Mouse (Mus musculus) hindbrain, postnatal 0 days (tissue): ENCODE measurements around the gene Usp10. TPM values are rescaled to one million over a fixed set of nuclear protein-coding genes. Genes with fewer than 3 reads are reported as not detected.

ENCODE experiments used
- ATAC-seq: fragments of 200-750 bp; cut with Nextera tagmentation; 2 replicates; pipeline ENCODE4 v1.8.0; 2017; ENCODE audit warnings: mild to moderate bottlenecking, moderate TSS enrichment, moderate library complexity
- DNase-seq: peaks from one replicate; pipeline ENCODE4 v3.0.0-alpha.2; 2015; ENCODE audit warnings: low spot score
- H3K27ac ChIP-seq: fragments of 300-500 bp; sonication (generic); 2 replicates; pipeline ENCODE4 v1.5.1; 2014; ENCODE audit warnings: mild to moderate bottlenecking
- H3K27me3 ChIP-seq: fragments of 300-500 bp; sonication (generic); 2 replicates; pipeline ENCODE4 v1.6.1; 2014; ENCODE audit warnings: low read length, mixed read lengths; ENCODE audit not compliant: insufficient read depth
- H3K36me3 ChIP-seq: fragments of 300-500 bp; sonication (generic); 2 replicates; pipeline ENCODE4 v1.6.1; 2014; ENCODE audit warnings: low read length, mixed read lengths; ENCODE audit not compliant: insufficient read depth
- H3K4me1 ChIP-seq: fragments of 300-500 bp; sonication (generic); 2 replicates; pipeline ENCODE4 v1.6.1; 2014; ENCODE audit warnings: antibody characterized with exemption, low read length, mixed read lengths; ENCODE audit not compliant: insufficient read depth
- H3K4me2 ChIP-seq: fragments of 300-500 bp; sonication (generic); 2 replicates; pipeline ENCODE4 v1.6.1; 2014; ENCODE audit warnings: low read depth, mild to moderate bottlenecking, low read length, moderate library complexity, mixed read lengths
- H3K4me3 ChIP-seq: fragments of 300-500 bp; sonication (generic); 2 replicates; pipeline ENCODE4 v1.5.1; 2014; ENCODE audit warnings: low read length
- H3K9ac ChIP-seq: fragments of 300-500 bp; sonication (generic); replicated peaks from 2 replicates; pipeline ENCODE4 v1.6.1; 2014; ENCODE audit warnings: mild to moderate bottlenecking, low read length, moderate library complexity, mixed read lengths
- H3K9me3 ChIP-seq: fragments of 300-500 bp; sonication (generic); 2 replicates; pipeline ENCODE4 v1.6.1; 2016; ENCODE audit warnings: low read length, mixed read lengths
- CTCF ChIP-seq: IDR thresholded peaks from 2 replicates; pipeline ENCODE4 v1.5.1; 2016; ENCODE audit warnings: antibody characterized with exemption, control low read depth, low read depth
- WGBS: fragments of 180-500 bp; shearing (Covaris S2); extraction: QIAGEN DNeasy Blood & Tissue Kit; methylation state at CpG from one replicate; pipeline ENCODE4 v1.1.7; 2014; 5-methylcytosine and 5-hydroxymethylcytosine counted together
- polyA plus RNA-seq: library from polyadenylated mRNA; unstranded; fragments of >200 nt; fragmentation: Nextera tagmentation; extraction: Ambion mirVana; gene quantifications from 2 replicates; pipeline ENCODE4 v1.2.1, GENCODE M21; 2015
- total RNA-seq: library from RNA; depleted of rRNA; stranded (reverse); fragments of >200 nt; gene quantifications from 2 replicates; pipeline ENCODE4 v1.2.3, GENCODE M21; 2014

The Usp10 gene
- total and polyA plus RNA-seq, 2 experiments from 2014 or later = 91.1 to 94.2 TPM

GRCm38 (mm10) chr8:119938481-119938880 is 28.3 kb downstream of the Usp10 start:
- Histone ChIP-seq H3K36me3 (peaks cover 23% of the 10 kb centered on the region), H3K4me2 (no peak overlapping the region), H3K27ac (no peak overlapping the region), H3K9me3 (no peaks in the 10 kb centered on the region), H3K27me3 (no peaks in the 10 kb centered on the region), H3K4me3 (no peak overlapping the region), H3K9ac (no peak overlapping the region), H3K4me1 (no peaks in the 10 kb centered on the region)
- DNase-seq = no peak
- WGBS = 78% methylated on average over 7 of the region's 7 CpGs
- ATAC-seq = no peak
- no peak for TF ChIP-seq CTCF

GRCm38 (mm10) chr8:119939336-119939735 is 29.2 kb downstream of the Usp10 start:
- H3K27ac ChIP-seq = no peak overlapping the region; the same call in 1 of the 2 replicates
- 62% methylated on average over 2 of the region's 2 CpGs for WGBS
- H3K9ac ChIP-seq = no peak overlapping the region
- H3K4me2 ChIP-seq = no peak overlapping the region
- H3K27me3 ChIP-seq = no peaks in the 10 kb centered on the region
- TF ChIP-seq CTCF = no peak
- H3K36me3 ChIP-seq = peaks cover 23% of the 10 kb centered on the region
- no peaks in the 10 kb centered on the region for H3K4me1 ChIP-seq
- ATAC-seq (no peak), DNase-seq (peak; percentile 54)
- no peaks in the 10 kb centered on the region for H3K9me3 ChIP-seq
- no peak overlapping the region for H3K4me3 ChIP-seq

GRCm38 (mm10) chr8:119941471-119941870 is 31.3 kb downstream of the Usp10 start:
- no peaks in the 10 kb centered on the region for H3K9me3 ChIP-seq
- ATAC-seq = peak; percentile 27; the same call in 1 of the 2 replicates
- no peaks in the 10 kb centered on the region for H3K27me3 ChIP-seq
- no peak overlapping the region for H3K4me3 ChIP-seq
- no peak overlapping the region for H3K27ac ChIP-seq
- WGBS = 76% methylated on average over 18 of the region's 18 CpGs
- H3K36me3 ChIP-seq = peaks cover 23% of the 10 kb centered on the region
- DNase-seq = peak; percentile 37
- no peak for TF ChIP-seq CTCF
- no peak overlapping the region for H3K9ac ChIP-seq
- H3K4me1 ChIP-seq = no peaks in the 10 kb centered on the region
- H3K4me2 ChIP-seq = no peak overlapping the region

GRCm38 (mm10) chr8:119943616-119944015 is 33.5 kb downstream of the Usp10 start:
- no peaks in the 10 kb centered on the region for H3K4me1 ChIP-seq
- no peak overlapping the region for H3K9ac ChIP-seq
- H3K36me3 ChIP-seq = peaks cover 19% of the 10 kb centered on the region
- H3K27ac ChIP-seq = no peak overlapping the region
- H3K4me2 ChIP-seq = no peak overlapping the region
- ATAC-seq = no peak
- no peak for DNase-seq
- H3K9me3 ChIP-seq = no peaks in the 10 kb centered on the region
- TF ChIP-seq CTCF = no peak
- H3K4me3 ChIP-seq = no peak overlapping the region
- H3K27me3 ChIP-seq = no peaks in the 10 kb centered on the region
- 90% methylated on average over 10 of the region's 10 CpGs for WGBS

- peak; percentile 96 for TF ChIP-seq CTCF
- H3K4me1 ChIP-seq = no peaks in the 10 kb centered on the region
- no peaks in the 10 kb centered on the region for H3K27me3 ChIP-seq
- 57% methylated on average over 9 of the region's 9 CpGs for WGBS
- H3K36me3 ChIP-seq = peaks cover 19% of the 10 kb centered on the region
- ATAC-seq = peak; percentile 53
- no peak overlapping the region for H3K4me2 ChIP-seq
- H3K9me3 ChIP-seq = no peaks in the 10 kb centered on the region
- H3K9ac ChIP-seq = no peak overlapping the region
- DNase-seq = peak; percentile 86
- no peak overlapping the region for H3K27ac ChIP-seq
- H3K4me3 ChIP-seq = no peak overlapping the region
Measured at GRCm38 (mm10) chr8:119944096-119944811, 34.1 kb downstream of the Usp10 start.

GRCm38 (mm10) chr8:119946326-119946865 is 36.2 kb downstream of the Usp10 start:
- no peak for ATAC-seq
- no peak overlapping the region for H3K4me2 ChIP-seq
- H3K9ac ChIP-seq = no peak overlapping the region
- H3K4me1 ChIP-seq = no peaks in the 10 kb centered on the region
- TF ChIP-seq CTCF = no peak
- H3K4me3 ChIP-seq = no peak overlapping the region
- H3K27ac ChIP-seq = no peak overlapping the region
- no peak for DNase-seq
- no peaks in the 10 kb centered on the region for H3K27me3 ChIP-seq
- peaks cover 31% of the 10 kb centered on the region for H3K36me3 ChIP-seq
- 70% methylated on average over 8 of the region's 8 CpGs for WGBS
- no peaks in the 10 kb centered on the region for H3K9me3 ChIP-seq

- DNase-seq (no peak), ATAC-seq (no peak)
- Histone ChIP-seq H3K4me2 (no peak overlapping the region), H3K9ac (no peak overlapping the region), H3K4me1 (no peaks in the 10 kb centered on the region), H3K9me3 (no peaks in the 10 kb centered on the region), H3K4me3 (no peak overlapping the region), H3K27ac (no peak overlapping the region), H3K27me3 (no peaks in the 10 kb centered on the region), H3K36me3 (peaks cover 29% of the 10 kb centered on the region)
- TF ChIP-seq CTCF = no peak
- 70% methylated on average over 19 of the region's 19 CpGs for WGBS
Measured at GRCm38 (mm10) chr8:119947653-119948052, 37.5 kb downstream of the Usp10 start.
